Mouse (Mus musculus): ENCODE data around the gene Klk15. TPM values are rescaled to one million over a fixed set of nuclear protein-coding genes. Genes with fewer than 3 reads are reported as not detected.

Gene Klk15
- polyA plus RNA-seq, 1 experiment from 2014 or later: not detected

DNA sequence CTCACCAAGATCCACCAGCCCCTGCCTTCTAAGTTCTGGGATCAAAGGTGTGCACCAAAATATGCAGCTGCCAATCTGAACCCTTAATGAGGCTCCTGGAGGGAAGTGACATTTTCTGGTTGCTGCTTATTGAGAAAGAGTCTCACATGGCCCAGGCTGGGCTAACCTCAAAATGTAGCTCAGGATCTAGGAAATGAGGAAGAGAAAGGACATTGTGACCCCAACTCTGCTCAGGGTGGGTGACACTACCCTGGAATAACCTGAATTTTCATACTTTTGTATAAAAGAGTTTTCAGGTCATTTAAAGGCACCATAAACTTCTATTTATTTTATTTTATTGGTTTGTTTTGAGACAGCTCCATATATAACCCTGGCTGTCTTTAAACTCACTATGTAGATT lies 52.1 kb downstream of the Klk15 start:
- H3K27me3 ChIP-seq: no peaks in the 10 kb centered on the region
- H3K36me3 ChIP-seq: no peaks in the 10 kb centered on the region
- H3K27ac ChIP-seq: no peak overlapping the region
- H3K9me3 ChIP-seq: no peaks in the 10 kb centered on the region
- ATAC-seq (ENCODE audit: insufficient number of reproducible peaks, insufficient read depth, low FRiP score, low TSS enrichment): no peak
- no peak overlapping the region for H3K4me3 ChIP-seq
- H3K4me2 ChIP-seq (replicated peaks): no peak overlapping the region
- H3K9ac ChIP-seq: no peak overlapping the region
- H3K4me1 ChIP-seq: no peaks in the 10 kb centered on the region

Other genes with a start within 250 kb of the Klk15 start
- gene Klk14, start 243.3 kb upstream of the Klk15 start, polyA plus RNA-seq (2016; fragmentation: Nextera tagmentation; extraction: Ambion mirVana): not detected in 2 replicates
- gene Klk13, start 221.2 kb upstream of the Klk15 start, polyA plus RNA-seq (2016; fragmentation: Nextera tagmentation; extraction: Ambion mirVana): 0.36 and 0.73 TPM in 2 replicates
- not detected in 2 replicates for gene Klk12, start 164.8 kb upstream of the Klk15 start, polyA plus RNA-seq (2016; fragmentation: Nextera tagmentation; extraction: Ambion mirVana)
- 0.13 and 0.27 TPM in 2 replicates for gene Klk11, start 159.1 kb upstream of the Klk15 start, polyA plus RNA-seq (2016; fragmentation: Nextera tagmentation; extraction: Ambion mirVana)
- gene Klk10, start 152.7 kb upstream of the Klk15 start, polyA plus RNA-seq (2016; fragmentation: Nextera tagmentation; extraction: Ambion mirVana): 0.46 and 0.87 TPM in 2 replicates
- gene Klk9, start 141.8 kb upstream of the Klk15 start, polyA plus RNA-seq (2016; fragmentation: Nextera tagmentation; extraction: Ambion mirVana): 0.14 TPM in 1 of 2 replicates, not detected in the other
- gene Klk8, start 136.2 kb upstream of the Klk15 start, polyA plus RNA-seq (2016; fragmentation: Nextera tagmentation; extraction: Ambion mirVana): 14.5 and 17.2 TPM in 2 replicates
- not detected in 2 replicates for gene Klk7, start 122.4 kb upstream of the Klk15 start, polyA plus RNA-seq (2016; fragmentation: Nextera tagmentation; extraction: Ambion mirVana)
- 0.20 and 0.24 TPM in 2 replicates for gene Klk6, start 109.2 kb upstream of the Klk15 start, polyA plus RNA-seq (2016; fragmentation: Nextera tagmentation; extraction: Ambion mirVana)
- gene Klk5, start 91.8 kb upstream of the Klk15 start, polyA plus RNA-seq (2016; fragmentation: Nextera tagmentation; extraction: Ambion mirVana): 0.18 TPM in 1 of 2 replicates, not detected in the other
- 0.38 TPM in 1 of 2 replicates, not detected in the other for gene Klk4, start 52.6 kb upstream of the Klk15 start, polyA plus RNA-seq (2016; fragmentation: Nextera tagmentation; extraction: Ambion mirVana)
- gene Klk1b8, start 16.9 kb downstream of the Klk15 start, polyA plus RNA-seq (2016; fragmentation: Nextera tagmentation; extraction: Ambion mirVana): not detected in 2 replicates
- not detected in 2 replicates for gene Klk1b1, start 33.0 kb downstream of the Klk15 start, polyA plus RNA-seq (2016; fragmentation: Nextera tagmentation; extraction: Ambion mirVana)
- not detected in 2 replicates for gene Klk1b9, start 42.3 kb downstream of the Klk15 start, polyA plus RNA-seq (2016; fragmentation: Nextera tagmentation; extraction: Ambion mirVana)
- not detected in 2 replicates for gene Klk1b11, start 62.1 kb downstream of the Klk15 start, polyA plus RNA-seq (2016; fragmentation: Nextera tagmentation; extraction: Ambion mirVana)
- not detected in 2 replicates for gene Klk1b26, start 78.4 kb downstream of the Klk15 start, polyA plus RNA-seq (2016; fragmentation: Nextera tagmentation; extraction: Ambion mirVana)
- gene Klk1b27, start 118.5 kb downstream of the Klk15 start, polyA plus RNA-seq (2016; fragmentation: Nextera tagmentation; extraction: Ambion mirVana): not detected in 2 replicates
- gene Klk1b21, start 168.6 kb downstream of the Klk15 start, polyA plus RNA-seq (2016; fragmentation: Nextera tagmentation; extraction: Ambion mirVana): not detected in 2 replicates
- gene Klk1b22, start 178.9 kb downstream of the Klk15 start, polyA plus RNA-seq (2016; fragmentation: Nextera tagmentation; extraction: Ambion mirVana): not detected in 2 replicates
- gene Klk1b16, start 203.0 kb downstream of the Klk15 start, polyA plus RNA-seq (2016; fragmentation: Nextera tagmentation; extraction: Ambion mirVana): not detected in 2 replicates

Measured in embryonic facial prominence, embryonic 12.5 days (tissue).